Mouse (Mus musculus): Measurements from ENCODE around the gene Ostf1. TPM values are rescaled to one million over a fixed set of nuclear protein-coding genes. Genes with fewer than 3 reads are reported as not detected.

The Ostf1 gene
- total RNA-seq, 2 experiments from 2014 or later = 38.8 to 63.0 TPM

- ATAC-seq (replicated peaks; ENCODE audit: low FRiP score, low TSS enrichment, poor library complexity, severe bottlenecking) = peak; percentile 76
These were observed 15.3 kb upstream of the Ostf1 start for GRCm38 (mm10) chr19:18646853-18647420.

GRCm38 (mm10) chr19:18646397-18646796 lies 14.8 kb upstream of the Ostf1 start:
- ATAC-seq (replicated peaks; ENCODE audit: low FRiP score, low TSS enrichment, poor library complexity, severe bottlenecking) = no peak

GRCm38 (mm10) chr19:18644084-18644483 lies 12.5 kb upstream of the Ostf1 start:
- ATAC-seq (replicated peaks; ENCODE audit: low FRiP score, low TSS enrichment, poor library complexity, severe bottlenecking) = peak; percentile 92

GRCm38 (mm10) chr19:18643411-18643810 lies 11.8 kb upstream of the Ostf1 start:
- ATAC-seq (replicated peaks; ENCODE audit: low FRiP score, low TSS enrichment, poor library complexity, severe bottlenecking) = no peak

GRCm38 (mm10) chr19:18641001-18641400 lies 9.4 kb upstream of the Ostf1 start:
- no peak for ATAC-seq (replicated peaks; ENCODE audit: low FRiP score, low TSS enrichment, poor library complexity, severe bottlenecking)

- no peak for ATAC-seq (replicated peaks; ENCODE audit: low FRiP score, low TSS enrichment, poor library complexity, severe bottlenecking)
These were observed 7.9 kb upstream of the Ostf1 start for GRCm38 (mm10) chr19:18639552-18639951.

- no peak for ATAC-seq (replicated peaks; ENCODE audit: low FRiP score, low TSS enrichment, poor library complexity, severe bottlenecking)
These were observed 7.3 kb upstream of the Ostf1 start for GRCm38 (mm10) chr19:18638949-18639348.

- ATAC-seq (replicated peaks; ENCODE audit: low FRiP score, low TSS enrichment, poor library complexity, severe bottlenecking) = no peak
These were observed 6.3 kb upstream of the Ostf1 start for GRCm38 (mm10) chr19:18637954-18638353.

- ATAC-seq (replicated peaks; ENCODE audit: low FRiP score, low TSS enrichment, poor library complexity, severe bottlenecking) = no peak
These were observed 885 bp upstream of the Ostf1 start for GRCm38 (mm10) chr19:18632231-18633185.

GRCm38 (mm10) chr19:18631161-18631643 lies 421 bp downstream of the Ostf1 start:
- peak; percentile 28 for ATAC-seq (replicated peaks; ENCODE audit: low FRiP score, low TSS enrichment, poor library complexity, severe bottlenecking)

- no peak for ATAC-seq (replicated peaks; ENCODE audit: low FRiP score, low TSS enrichment, poor library complexity, severe bottlenecking)
These were observed 1.2 kb downstream of the Ostf1 start for GRCm38 (mm10) chr19:18630221-18631119.

GRCm38 (mm10) chr19:18629589-18629988 lies 2.0 kb downstream of the Ostf1 start:
- no peak for ATAC-seq (replicated peaks; ENCODE audit: low FRiP score, low TSS enrichment, poor library complexity, severe bottlenecking)

GRCm38 (mm10) chr19:18623894-18624293 lies 7.7 kb downstream of the Ostf1 start:
- no peak for ATAC-seq (replicated peaks; ENCODE audit: low FRiP score, low TSS enrichment, poor library complexity, severe bottlenecking)

- ATAC-seq (replicated peaks; ENCODE audit: low FRiP score, low TSS enrichment, poor library complexity, severe bottlenecking) = no peak
These were observed 11.9 kb downstream of the Ostf1 start for GRCm38 (mm10) chr19:18619691-18620090.

GRCm38 (mm10) chr19:18619060-18619459 lies 12.6 kb downstream of the Ostf1 start:
- no peak for ATAC-seq (replicated peaks; ENCODE audit: low FRiP score, low TSS enrichment, poor library complexity, severe bottlenecking)

- ATAC-seq (replicated peaks; ENCODE audit: low FRiP score, low TSS enrichment, poor library complexity, severe bottlenecking) = no peak
These were observed 14.1 kb downstream of the Ostf1 start for GRCm38 (mm10) chr19:18617504-18617903.

- no peak for ATAC-seq (replicated peaks; ENCODE audit: low FRiP score, low TSS enrichment, poor library complexity, severe bottlenecking)
These were observed 15.9 kb downstream of the Ostf1 start for GRCm38 (mm10) chr19:18615680-18616240.

- ATAC-seq (replicated peaks; ENCODE audit: low FRiP score, low TSS enrichment, poor library complexity, severe bottlenecking) = no peak
These were observed 17.3 kb downstream of the Ostf1 start for GRCm38 (mm10) chr19:18614337-18614736.

GRCm38 (mm10) chr19:18608975-18609374 lies 22.6 kb downstream of the Ostf1 start:
- ATAC-seq (replicated peaks; ENCODE audit: low FRiP score, low TSS enrichment, poor library complexity, severe bottlenecking) = 0 out of 2 replicates have a peak, but pooled peaks have one; percentile 31

Measured in megakaryocyte-erythroid progenitor cell, adult 5-6 weeks (primary cell).